Comparison of ENCODE assay signal across 11 mouse cellular contexts in genomic region chr4:75063275-75063674, GRCm38 (mm10).
DNase-seq lines count a peak whose midpoint lies in the region; ATAC-seq and TF ChIP-seq lines count a peak whose summit lies in the region.
"Had no signal": no experiment of that assay in that cellular context is flagged by ENCODE, and none has a peak within 500 bp of the region (broad histone marks: within the 10 kb centered on the region; RNA-seq: fewer than 3 reads in every experiment).

No protein-coding gene starts in this region.

- no peaks in the 10 kb centered on the region for H3K9me3 ChIP-seq in heart, embryonic 12.5 days (replicated peaks)
- no peaks in the 10 kb centered on the region for H3K9me3 ChIP-seq in midbrain, embryonic 11.5 days (ENCODE audit: control insufficient read depth, low read length)
- H3K9me3 ChIP-seq in midbrain, embryonic 10.5 days (replicated peaks) = no peaks in the 10 kb centered on the region
- no peaks in the 10 kb centered on the region for H3K9me3 ChIP-seq in stomach, postnatal 0 days (ENCODE audit: control insufficient read depth, low read length)
- no peaks in the 10 kb centered on the region for H3K9me3 ChIP-seq in kidney, embryonic 16.5 days (ENCODE audit: low read length)
- H3K9me3 ChIP-seq: intestine, embryonic 15.5 days; neural tube, embryonic 13.5 days had no signal

- no peak overlapping the region for H3K9ac ChIP-seq in heart, adult 2 months (ENCODE audit: low read depth, low read length)
- no peak overlapping the region for H3K9ac ChIP-seq in heart, embryonic 12.5 days
- H3K9ac ChIP-seq in midbrain, embryonic 11.5 days (ENCODE audit: low read length) = no peak overlapping the region
- H3K9ac ChIP-seq in stomach, postnatal 0 days (ENCODE audit: low read length) = no peak overlapping the region
- H3K9ac ChIP-seq in kidney, embryonic 16.5 days (replicated peaks; ENCODE audit: low read length) = no peak overlapping the region
- H3K9ac ChIP-seq: intestine, embryonic 15.5 days; neural tube, embryonic 13.5 days had no signal

- no peaks in the 10 kb centered on the region for H3K36me3 ChIP-seq in heart, adult 2 months (ENCODE audit: control insufficient read depth, insufficient read depth, low read length)
- no peaks in the 10 kb centered on the region for H3K36me3 ChIP-seq in heart, embryonic 12.5 days
- no peaks in the 10 kb centered on the region for H3K36me3 ChIP-seq in midbrain, embryonic 11.5 days (ENCODE audit: control insufficient read depth, insufficient read depth, low read length)
- H3K36me3 ChIP-seq in midbrain, embryonic 10.5 days = no peaks in the 10 kb centered on the region
- H3K36me3 ChIP-seq in stomach, postnatal 0 days (ENCODE audit: control insufficient read depth, insufficient read depth, low read length) = no peaks in the 10 kb centered on the region
- no peaks in the 10 kb centered on the region for H3K36me3 ChIP-seq in kidney, embryonic 16.5 days (ENCODE audit: insufficient read depth, low read length)
- H3K36me3 ChIP-seq: intestine, embryonic 15.5 days; neural tube, embryonic 13.5 days had no signal

- 52% methylated on average over 2 of the region's 2 CpGs for WGBS in heart, adult 2 months
- WGBS in heart, embryonic 12.5 days = 76% methylated on average over 2 of the region's 2 CpGs
- WGBS in midbrain, embryonic 11.5 days = 80% methylated on average over 2 of the region's 2 CpGs
- 84% methylated on average over 2 of the region's 2 CpGs for whole genome bisulfite sequencing in midbrain, embryonic 10.5 days
- WGBS in stomach, postnatal 0 days = 68% methylated on average over 2 of the region's 2 CpGs
- WGBS in kidney, embryonic 16.5 days = 78% methylated on average over 2 of the region's 2 CpGs

- TF ChIP-seq EP300 in heart, adult 2 months (IDR thresholded peaks at IDR 0.05; ENCODE audit: insufficient read depth, low read depth, low read length) = no peak
- TF ChIP-seq EP300 in stomach, postnatal 0 days (optimal IDR thresholded peaks at IDR 0.05) = no peak

- no peak overlapping the region for H3K27ac ChIP-seq in heart, adult 2 months
- no peak overlapping the region for H3K27ac ChIP-seq in heart, embryonic 12.5 days (ENCODE audit: poor library complexity, severe bottlenecking)
- H3K27ac ChIP-seq in midbrain, embryonic 11.5 days (ENCODE audit: low read depth, low read length) = no peak overlapping the region
- no peak overlapping the region for H3K27ac ChIP-seq in midbrain, embryonic 10.5 days (replicated peaks)
- no peak overlapping the region for H3K27ac ChIP-seq in stomach, postnatal 0 days (replicated peaks)
- H3K27ac ChIP-seq in kidney, embryonic 16.5 days (ENCODE audit: low read length) = no peak overlapping the region
- H3K27ac ChIP-seq: intestine, embryonic 15.5 days; neural tube, embryonic 13.5 days had no signal

- H3K4me1 ChIP-seq in heart, adult 2 months (ENCODE audit: control insufficient read depth, insufficient read depth, low read length) = no peaks in the 10 kb centered on the region
- no peaks in the 10 kb centered on the region for H3K4me1 ChIP-seq in heart, embryonic 12.5 days (replicated peaks)
- H3K4me1 ChIP-seq in midbrain, embryonic 11.5 days (ENCODE audit: control insufficient read depth, insufficient read depth, low read length) = no peaks in the 10 kb centered on the region
- no peaks in the 10 kb centered on the region for H3K4me1 ChIP-seq in midbrain, embryonic 10.5 days
- H3K4me1 ChIP-seq in stomach, postnatal 0 days (replicated peaks; ENCODE audit: control insufficient read depth, insufficient read depth) = no peaks in the 10 kb centered on the region
- no peaks in the 10 kb centered on the region for H3K4me1 ChIP-seq in kidney, embryonic 16.5 days (ENCODE audit: insufficient read depth, low read length)
- H3K4me1 ChIP-seq: intestine, embryonic 15.5 days; neural tube, embryonic 13.5 days had no signal

- no peaks in the 10 kb centered on the region for H3K79me2 ChIP-seq in heart, adult 2 months (replicated peaks; ENCODE audit: control insufficient read depth, insufficient read depth, low read length)

- no peak overlapping the region for H3K4me3 ChIP-seq in heart, adult 2 months
- H3K4me3 ChIP-seq in heart, embryonic 12.5 days = no peak overlapping the region
- no peak overlapping the region for H3K4me3 ChIP-seq in midbrain, embryonic 11.5 days (ENCODE audit: low read depth, low read length)
- H3K4me3 ChIP-seq in midbrain, embryonic 10.5 days = no peak overlapping the region
- no peak overlapping the region for H3K4me3 ChIP-seq in stomach, postnatal 0 days (ENCODE audit: low read depth, low read length)
- H3K4me3 ChIP-seq in kidney, embryonic 16.5 days (ENCODE audit: low read length) = no peak overlapping the region
- H3K4me3 ChIP-seq: intestine, embryonic 15.5 days; neural tube, embryonic 13.5 days had no signal

- H3K27me3 ChIP-seq in heart, adult 2 months (ENCODE audit: control insufficient read depth, insufficient read depth, low read length) = no peaks in the 10 kb centered on the region
- no peaks in the 10 kb centered on the region for H3K27me3 ChIP-seq in heart, embryonic 12.5 days (replicated peaks)
- no peaks in the 10 kb centered on the region for H3K27me3 ChIP-seq in midbrain, embryonic 11.5 days (ENCODE audit: control insufficient read depth, insufficient read depth, low read length)
- no peaks in the 10 kb centered on the region for H3K27me3 ChIP-seq in midbrain, embryonic 10.5 days (ENCODE audit: low read depth, poor library complexity, severe bottlenecking)
- H3K27me3 ChIP-seq in stomach, postnatal 0 days (ENCODE audit: control insufficient read depth, insufficient read depth, low read length) = no peaks in the 10 kb centered on the region
- H3K27me3 ChIP-seq in kidney, embryonic 16.5 days (ENCODE audit: insufficient read depth, low read length) = no peaks in the 10 kb centered on the region
- H3K27me3 ChIP-seq: intestine, embryonic 15.5 days; neural tube, embryonic 13.5 days had no signal

- no peak overlapping the region for H3K4me2 ChIP-seq in heart, embryonic 12.5 days
- no peak overlapping the region for H3K4me2 ChIP-seq in midbrain, embryonic 11.5 days
- no peak overlapping the region for H3K4me2 ChIP-seq in stomach, postnatal 0 days (replicated peaks; ENCODE audit: low read depth)
- no peak overlapping the region for H3K4me2 ChIP-seq in kidney, embryonic 16.5 days (replicated peaks; ENCODE audit: low read depth, low read length)
- H3K4me2 ChIP-seq: intestine, embryonic 15.5 days; neural tube, embryonic 13.5 days had no signal

- peak; percentile 70 for TF ChIP-seq CTCF in heart, adult 2 months (IDR thresholded peaks at IDR 0.05)
- peak; percentile 66 for TF ChIP-seq CTCF in stomach, postnatal 0 days (IDR thresholded peaks at IDR 0.05; ENCODE audit: low read depth)

- TF ChIP-seq POLR2A in heart, adult 2 months (IDR thresholded peaks at IDR 0.05; ENCODE audit: insufficient read depth, low read depth, low read length) = no peak

- no peak for DNase-seq in heart, adult 2 months
- DNase-seq in midbrain, embryonic 11.5 days (ENCODE audit: low spot score, missing footprints) = peak; percentile 90
- no peak for DNase-seq in midbrain, embryonic 10.5 days (ENCODE audit: low spot score)
- DNase-seq in stomach, postnatal 0 days (ENCODE audit: low spot score) = no peak
- no peak for DNase-seq in urinary bladder, postnatal 14 days (ENCODE audit: low spot score)
- DNase-seq: cerebellum, adult 8-10 months had no signal

- intact Hi-C loops in heart, adult 2 months (cut with DNase I) = loop anchor here (10.0 kb wide), 1 partner anchor 1422 kb away; no protein-coding TSS in a partner anchor

- ATAC-seq in heart, embryonic 12.5 days (ENCODE audit: insufficient number of reproducible peaks, low FRiP score) = no peak
- ATAC-seq in midbrain, embryonic 11.5 days (ENCODE audit: low FRiP score) = no peak
- peak; percentile 58; the same call in 1 of the 2 replicates for ATAC-seq in common myeloid progenitor, adult 5-6 weeks (replicated peaks; ENCODE audit: low read depth, poor library complexity, severe bottlenecking)
- no peak for ATAC-seq in stomach, postnatal 0 days (ENCODE audit: low FRiP score, low TSS enrichment)
- no peak for ATAC-seq in kidney, embryonic 16.5 days (ENCODE audit: low FRiP score, low TSS enrichment)
- ATAC-seq: intestine, embryonic 15.5 days had no signal
